Mouse (Mus musculus) gastrocnemius, postnatal 36 days (tissue): Measurements from ENCODE around the gene Osgin1. TPM values are rescaled to one million over a fixed set of nuclear protein-coding genes. Genes with fewer than 3 reads are reported as not detected.

Source experiments
- DNase-seq, 2 experiments: peaks; one replicate each; pipeline ENCODE4 v3.0.0; 2022
- intact Hi-C: fragments of 180-260 bp; cut with DNase I; formaldehyde crosslinking; loops from one replicate; pipeline ENCODE4 v1.15.1; 2025
- total RNA-seq, 2 experiments: library from RNA; stranded (reverse); gene quantifications; 2 replicates each; pipeline ENCODE4 v1.2.3; 2021

Gene Osgin1
- total RNA-seq, 2 experiments from 2014 or later = 15.1 to 17.3 TPM

DNA sequence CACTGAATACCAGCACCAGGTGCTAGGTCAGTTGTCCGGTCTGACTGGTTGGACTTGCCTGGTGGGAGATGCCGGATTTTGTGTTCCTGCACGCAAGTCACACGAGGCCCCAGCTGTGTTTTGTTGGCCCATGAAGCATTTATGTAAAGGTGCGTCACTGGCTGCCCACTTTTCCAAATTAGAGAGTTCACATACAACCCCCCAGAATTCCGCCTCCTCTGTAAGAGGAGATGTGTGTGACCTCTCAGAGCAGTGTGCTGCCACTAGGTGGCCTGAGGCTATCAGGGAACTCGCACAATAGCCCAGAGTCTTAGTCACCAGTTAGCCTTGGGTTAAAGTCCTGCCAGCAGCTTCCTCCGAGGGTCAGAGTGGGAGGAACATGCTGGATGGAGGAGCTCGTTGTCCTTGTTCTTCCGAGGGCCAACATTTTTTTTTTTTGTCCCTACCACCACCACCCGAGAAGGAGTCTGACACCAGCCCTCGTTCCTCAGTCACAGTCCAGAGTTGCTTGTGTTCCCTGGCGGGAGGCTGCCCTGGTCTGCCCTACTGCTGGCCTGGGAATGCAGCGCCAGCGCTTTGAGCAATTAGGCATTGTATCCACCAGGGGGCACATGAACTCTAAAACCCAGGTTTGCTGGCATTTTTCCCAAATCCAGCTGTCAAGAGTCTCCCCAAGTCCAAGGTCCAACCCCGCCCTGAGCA lies 6.5 kb downstream of the Osgin1 start:
- intact Hi-C loops = no loop called here
- DNase-seq = peak; percentile 70 to 77

DNA sequence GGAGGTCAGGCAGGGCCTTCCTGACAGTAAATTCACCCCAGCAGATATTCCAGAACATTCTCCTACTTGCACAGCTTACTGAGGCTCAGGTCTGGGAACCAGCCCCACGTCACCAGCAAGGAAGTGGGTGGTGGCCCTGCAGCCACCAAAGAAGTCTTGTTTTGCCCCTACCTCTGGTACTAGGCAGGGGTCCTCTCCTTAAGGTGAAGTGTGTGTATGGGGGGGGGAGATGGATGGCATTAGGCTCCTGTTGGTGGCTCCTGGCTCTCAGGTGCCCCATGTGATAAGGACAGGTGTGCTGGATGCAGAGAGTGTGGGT lies 7.0 kb downstream of the Osgin1 start:
- intact Hi-C loops = no loop called here
- no peak for DNase-seq

DNA sequence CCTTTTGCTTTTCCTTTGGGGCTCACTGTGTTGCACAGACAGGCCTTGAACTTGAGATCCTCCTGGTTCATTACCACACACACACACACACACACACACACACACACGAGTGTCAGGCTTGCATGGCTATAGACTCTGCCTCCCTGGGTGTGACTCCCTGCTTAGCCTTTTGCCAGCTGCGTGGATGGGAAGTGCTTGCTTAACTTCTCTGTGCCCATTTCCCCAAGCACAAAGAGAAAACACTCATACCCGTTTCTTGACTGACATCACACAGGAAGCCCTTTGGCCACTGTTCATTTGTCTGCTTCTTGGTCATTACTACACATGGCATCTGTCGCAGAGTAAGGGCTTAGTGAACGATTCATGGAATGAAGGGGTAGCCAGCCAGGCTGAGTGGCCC lies 8.1 kb downstream of the Osgin1 start:
- no peak for DNase-seq
- intact Hi-C loops = no loop called here

DNA sequence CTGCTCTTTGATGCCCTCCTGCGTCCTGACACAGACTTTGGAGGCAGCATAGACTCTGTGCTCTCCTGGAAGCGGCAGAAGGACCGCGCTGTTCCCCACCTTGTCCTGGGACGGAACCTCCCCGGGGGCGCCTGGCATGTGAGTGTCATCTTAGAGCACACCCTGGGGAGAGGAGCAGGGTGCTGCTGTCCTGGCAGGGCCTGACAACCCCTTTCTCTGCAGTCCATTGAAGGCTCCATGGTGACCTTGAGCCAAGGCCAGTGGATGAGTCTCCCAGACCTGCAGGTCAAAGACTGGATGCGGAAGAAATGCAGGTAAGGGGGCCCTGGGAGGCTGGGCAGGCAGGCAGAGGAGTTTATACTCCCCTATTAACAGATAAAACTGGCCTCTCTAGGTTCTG lies 9.0 kb downstream of the Osgin1 start:
- intact Hi-C loops = no loop called here
- no peak for DNase-seq

DNA sequence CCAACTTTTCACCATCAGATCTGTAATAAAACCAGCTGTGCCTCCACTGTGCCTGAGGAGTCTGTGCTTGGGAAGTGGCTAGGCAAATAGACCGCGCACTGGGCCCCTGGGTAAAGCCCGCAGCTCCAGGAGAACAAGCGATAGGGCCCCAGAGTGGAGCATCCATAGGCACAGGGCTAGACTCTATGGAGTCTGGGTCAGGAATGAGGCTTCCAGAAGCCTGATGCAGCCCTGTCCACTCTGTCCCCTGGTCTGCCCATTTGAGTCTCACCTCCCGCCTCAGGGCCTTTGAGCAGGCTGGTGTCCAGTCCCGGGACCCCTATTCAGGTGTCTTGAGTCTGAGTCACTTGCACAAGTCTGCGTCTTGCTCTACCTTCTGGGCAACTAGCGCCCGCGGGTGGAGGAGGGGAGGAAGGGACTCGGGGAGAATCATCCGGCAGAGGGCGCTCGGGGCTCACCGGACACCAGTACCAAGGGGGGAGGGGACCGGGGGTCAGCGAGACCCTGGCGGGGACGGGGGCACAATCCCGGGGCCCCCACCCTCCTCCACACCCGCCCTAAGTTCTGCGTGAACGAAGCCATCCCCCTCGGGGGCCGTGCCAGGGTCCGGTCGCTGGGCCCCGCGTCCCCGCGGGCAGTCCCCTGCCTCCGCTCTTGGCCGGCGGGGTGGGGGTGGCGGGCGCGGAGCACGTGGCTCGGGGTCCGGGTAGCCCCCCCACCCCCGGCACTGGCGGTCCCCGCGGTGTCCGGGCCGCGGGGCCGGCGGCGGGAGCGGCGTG lies 12.5 kb downstream of the Osgin1 start, which contains the start of gene Necab2:
Gene Necab2 (plus strand): TSS at position 509 of the 779 bp plus-strand sequence.
- peak; percentile 73 to 76 for DNase-seq
- intact Hi-C loops = loop anchor here (1.0 to 5.0 kb wide), 3 partner anchors 51 to 231 kb away; no protein-coding TSS in a partner anchor

DNA sequence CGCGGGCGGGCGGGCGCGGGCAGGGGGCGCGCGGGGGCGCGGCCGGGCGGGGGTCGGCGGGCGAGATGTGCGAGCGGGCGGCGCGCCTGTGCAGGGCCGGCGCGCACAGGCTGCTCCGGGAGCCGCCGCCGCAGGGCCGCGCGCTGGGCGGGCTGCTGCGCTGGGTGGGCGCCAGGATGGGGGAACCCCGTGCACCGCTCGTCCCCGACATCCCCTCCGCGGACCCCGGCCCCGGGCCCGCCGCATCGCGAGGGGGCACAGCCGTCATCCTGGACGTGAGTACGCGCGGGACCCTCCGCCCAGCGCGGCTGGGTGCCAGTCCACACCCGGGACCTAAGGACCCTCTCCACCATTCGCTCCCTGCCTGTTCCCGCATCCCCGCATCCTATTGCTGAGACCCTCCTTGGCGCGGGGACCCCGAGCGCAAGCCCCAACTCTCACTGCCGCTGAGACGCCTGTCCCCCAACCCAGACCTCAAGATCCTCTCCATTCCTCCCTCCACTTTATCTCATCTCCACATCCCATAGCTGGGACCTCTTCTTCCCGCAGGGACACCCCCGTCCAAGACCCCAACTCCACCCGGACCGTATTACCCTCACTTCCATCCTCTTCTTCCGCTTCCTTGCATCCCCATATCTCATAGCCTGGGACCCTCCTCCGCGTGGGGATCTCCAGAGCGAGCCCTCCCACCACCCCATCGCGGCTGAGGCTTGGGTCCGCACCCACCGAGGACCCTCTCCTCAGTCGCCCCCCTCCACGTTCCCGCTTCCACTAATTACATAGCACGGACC lies 13.3 kb downstream of the Osgin1 start:
- intact Hi-C loops = loop anchor here (1.0 to 5.0 kb wide), 3 partner anchors 50 to 230 kb away; no protein-coding TSS in a partner anchor
- DNase-seq = no peak

DNA sequence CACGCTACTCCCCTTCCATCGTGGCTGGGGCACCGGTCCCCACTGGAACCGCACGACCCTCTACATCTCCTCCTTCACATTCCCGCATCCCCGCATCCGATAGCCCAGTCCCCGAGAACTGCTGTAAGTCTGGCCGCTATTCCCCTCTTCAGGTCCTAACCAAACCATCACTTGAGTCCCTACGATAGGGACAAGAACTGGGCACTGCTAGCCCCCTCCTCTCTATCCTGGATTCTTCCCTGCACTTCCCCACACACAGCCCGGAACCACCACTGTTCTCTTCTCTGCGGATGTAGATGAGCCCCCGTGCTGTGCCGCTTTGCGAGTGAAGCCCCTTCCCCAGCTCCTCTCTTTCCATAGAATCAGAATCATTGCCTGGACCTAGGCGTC lies 13.9 kb downstream of the Osgin1 start:
- DNase-seq = no peak
- intact Hi-C loops = loop anchor here (2.0 to 5.0 kb wide), 3 partner anchors 35 to 230 kb away; no protein-coding TSS in a partner anchor

DNA sequence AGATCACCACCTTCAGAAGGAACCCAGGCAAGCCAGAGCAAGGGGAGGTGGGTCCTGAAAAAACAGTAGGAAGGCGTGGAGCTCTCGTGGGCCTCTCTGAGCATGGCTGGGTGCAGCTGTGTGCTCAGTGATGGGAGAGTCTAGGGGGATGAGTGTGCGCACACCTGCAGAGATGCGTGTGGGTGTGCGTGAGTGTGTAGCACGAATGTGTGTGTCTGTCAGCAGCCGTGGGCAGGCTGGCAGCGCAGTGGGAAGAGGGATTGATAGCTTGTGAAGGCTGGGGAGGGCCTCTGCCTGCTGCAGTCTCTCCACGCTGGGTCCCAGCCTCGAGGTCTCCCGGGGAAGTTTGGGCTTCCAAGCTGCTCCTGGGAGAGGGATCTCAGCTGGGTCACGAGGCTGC lies 15.7 kb downstream of the Osgin1 start:
- intact Hi-C loops = loop anchor here (2.0 to 5.0 kb wide), 3 partner anchors 37 to 228 kb away; no protein-coding TSS in a partner anchor
- no peak for DNase-seq

DNA sequence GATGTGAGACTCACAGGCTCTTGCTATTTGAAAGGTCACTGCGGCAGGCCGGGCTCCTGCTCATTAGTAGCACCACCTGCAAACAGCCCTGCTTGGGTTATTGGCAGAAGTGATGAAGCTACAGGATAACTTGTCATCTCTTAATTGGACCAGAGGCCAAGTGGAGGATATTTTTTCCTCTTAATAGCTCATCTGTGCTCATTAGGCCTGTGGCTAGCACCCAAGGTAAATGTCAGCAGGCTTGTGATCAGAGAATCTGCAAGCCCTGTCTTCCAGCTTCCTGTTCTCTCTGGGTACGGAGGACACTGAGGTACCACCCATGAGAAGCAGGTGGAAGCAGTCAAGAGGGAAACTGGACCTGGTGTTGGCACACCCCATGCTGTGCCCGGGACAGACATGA lies 17.2 kb downstream of the Osgin1 start:
- DNase-seq = no peak
- intact Hi-C loops = no loop called here

DNA sequence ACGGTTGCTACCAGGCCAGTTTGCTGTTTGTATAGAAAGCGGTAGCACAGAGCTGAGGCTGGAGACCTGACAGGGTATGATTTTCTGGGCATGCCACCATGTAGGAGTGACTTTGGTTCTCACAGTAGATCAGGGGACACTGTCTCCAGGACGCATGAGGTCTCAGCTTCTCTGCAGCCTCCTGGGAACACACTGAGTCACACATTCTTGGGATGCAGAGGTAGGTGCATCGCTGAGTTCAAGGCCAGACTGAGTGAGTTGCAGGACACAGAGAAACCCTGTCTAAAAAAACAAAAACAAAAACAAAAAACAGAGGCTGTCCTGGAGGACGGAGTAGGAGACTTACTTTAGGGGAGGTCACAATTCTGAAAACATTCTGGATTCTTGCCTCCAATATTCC lies 19.0 kb downstream of the Osgin1 start:
- intact Hi-C loops = no loop called here

DNA sequence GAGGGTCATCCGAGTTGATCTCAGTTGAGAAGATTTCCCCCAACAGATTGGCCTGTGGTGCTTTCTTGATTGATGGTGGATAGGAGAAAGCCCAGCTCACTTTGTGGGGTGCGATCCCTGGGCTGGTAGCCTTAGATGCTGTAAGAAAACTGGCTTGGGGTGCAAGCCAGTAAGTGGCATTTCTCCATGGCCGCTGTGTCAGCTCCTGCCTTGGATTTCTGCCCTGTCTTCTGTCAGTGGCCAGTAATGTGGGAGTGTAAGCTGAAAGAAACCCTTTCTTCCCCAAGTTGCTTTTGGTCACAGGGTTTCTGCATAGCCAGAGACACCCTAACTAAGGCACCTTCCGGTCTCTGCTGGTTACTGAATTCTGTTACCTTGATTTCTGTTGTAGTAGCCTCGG lies 22.1 kb downstream of the Osgin1 start:
- peak in 1 of 2 experiments; percentile 20 for DNase-seq
- intact Hi-C loops = no loop called here

More for the DNA sequence above, 19.0 kb downstream of the Osgin1 start:
- DNase-seq = no peak

DNA sequence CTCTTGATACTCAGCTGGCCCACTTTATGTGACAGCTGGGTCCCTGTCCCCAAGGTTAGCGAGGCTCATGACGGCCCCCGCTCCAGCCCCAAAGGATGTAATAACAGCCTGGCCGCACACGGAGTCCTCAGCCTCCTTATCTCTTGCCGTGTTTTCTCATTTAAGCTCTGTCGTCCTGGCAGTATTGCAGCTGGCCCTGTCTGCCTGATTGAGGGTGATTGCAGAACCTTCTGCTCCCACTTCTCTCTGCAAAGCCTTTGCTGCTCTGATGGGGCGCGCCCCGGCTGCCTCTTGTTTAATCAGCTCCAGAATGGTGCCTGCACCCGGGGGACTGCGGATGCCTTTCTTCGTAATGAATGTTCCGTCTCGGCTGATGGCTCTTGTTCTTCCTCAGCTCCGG lies 25.8 kb downstream of the Osgin1 start:
- intact Hi-C loops = no loop called here
- DNase-seq = no peak

DNA sequence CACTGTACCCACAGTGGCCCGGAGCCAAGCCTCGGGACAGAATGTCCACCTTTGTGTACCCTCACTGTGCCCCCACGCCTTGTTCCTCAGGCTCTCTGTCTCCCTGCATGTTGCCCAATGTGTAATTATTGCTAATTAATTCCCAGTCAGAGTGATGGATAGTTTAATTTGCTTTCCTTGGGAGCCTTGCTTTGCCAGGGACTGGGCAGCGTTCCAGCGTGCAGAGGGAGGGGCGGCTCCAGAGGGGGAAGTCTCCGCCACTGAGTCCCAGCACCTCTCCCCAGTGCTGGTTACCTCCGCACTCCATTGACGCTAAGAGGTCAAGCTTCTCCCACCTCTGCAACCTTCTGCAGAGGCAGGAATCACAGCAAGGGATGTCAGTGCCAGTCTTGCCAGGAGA lies 27.4 kb downstream of the Osgin1 start:
- intact Hi-C loops = no loop called here
- no peak for DNase-seq

DNA sequence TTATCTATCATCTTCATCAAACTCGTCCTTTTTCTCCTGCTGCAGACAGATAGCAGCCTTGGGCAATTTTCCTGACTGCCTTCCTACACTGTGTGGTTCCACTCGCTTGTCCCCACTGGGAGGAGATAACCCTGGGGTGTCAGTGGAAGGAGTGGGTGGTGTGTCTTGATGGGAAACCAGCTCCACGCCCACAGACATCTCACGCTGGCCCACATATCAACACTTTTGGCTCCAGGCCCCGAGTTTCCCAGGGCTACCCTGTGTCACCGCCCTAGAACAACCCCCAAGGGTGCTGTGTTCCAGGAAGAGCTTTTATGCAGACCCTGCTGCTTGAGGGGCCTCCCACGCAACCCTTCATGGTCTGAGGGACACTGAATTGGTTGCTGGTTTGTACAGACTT lies 29.8 kb downstream of the Osgin1 start:
- intact Hi-C loops = no loop called here
- DNase-seq = no peak

DNA sequence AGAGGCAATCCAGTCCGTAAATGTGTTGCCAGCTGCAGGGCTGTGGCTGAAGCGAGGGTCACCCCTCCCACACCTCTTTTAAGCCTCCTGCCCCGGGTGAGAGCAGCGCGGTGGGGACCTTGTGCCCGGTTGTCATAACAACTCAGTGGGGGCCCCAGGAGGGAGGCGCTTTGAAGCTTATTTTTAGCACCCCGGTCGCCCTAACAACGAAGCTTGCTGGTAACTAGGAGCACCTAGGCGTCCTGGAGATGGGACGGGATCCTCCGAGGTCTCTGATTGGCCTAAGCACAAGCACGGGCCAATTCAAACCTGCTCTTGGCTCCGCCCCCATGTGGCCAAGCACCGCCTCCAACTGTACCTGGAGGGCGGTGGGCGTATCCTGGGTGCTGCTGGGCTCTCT lies 32.2 kb downstream of the Osgin1 start:
- intact Hi-C loops = no loop called here
- no peak for DNase-seq

DNA sequence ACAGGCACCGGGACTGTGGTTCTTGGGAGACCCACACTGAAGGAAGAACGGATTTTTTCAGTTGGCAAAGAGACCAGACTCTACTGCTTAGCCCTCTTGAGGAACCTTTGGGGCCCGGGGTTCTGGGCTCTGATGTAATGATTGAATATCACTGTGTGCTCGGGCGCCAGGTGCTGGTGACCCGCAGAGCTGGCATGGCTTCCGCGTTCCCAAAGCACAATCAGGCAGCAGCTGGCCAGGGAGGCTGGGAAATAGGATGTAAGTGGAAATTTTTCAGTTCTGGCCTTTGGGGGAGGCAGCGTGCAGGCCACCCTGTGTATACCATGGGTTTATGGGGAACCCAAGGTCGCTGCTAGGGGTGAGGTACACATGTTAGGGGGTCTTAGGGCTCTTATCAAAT lies 32.9 kb downstream of the Osgin1 start:
- intact Hi-C loops = no loop called here

DNA sequence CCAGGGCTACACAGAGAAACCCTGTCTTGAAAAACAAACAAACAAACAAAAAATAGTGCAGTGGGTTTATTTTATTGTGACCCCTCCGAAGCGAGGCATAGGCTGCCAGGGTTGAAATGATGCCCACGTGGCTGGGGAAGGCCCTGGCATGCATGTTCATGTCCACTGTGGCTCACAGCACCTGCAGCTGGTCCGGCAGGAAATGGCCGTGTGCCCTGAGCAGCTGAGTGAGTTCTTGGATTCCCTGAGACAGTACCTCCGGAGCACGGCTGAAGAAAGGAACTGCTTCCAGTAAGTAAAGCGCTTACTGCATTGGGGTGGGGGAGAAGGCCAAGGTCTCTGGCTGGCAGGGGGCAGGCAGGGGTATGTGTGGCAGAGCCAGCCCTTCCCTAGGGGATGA lies 34.2 kb downstream of the Osgin1 start:
- intact Hi-C loops = no loop called here
- no peak for DNase-seq

More for the DNA sequence above, 32.9 kb downstream of the Osgin1 start:
- no peak for DNase-seq

DNA sequence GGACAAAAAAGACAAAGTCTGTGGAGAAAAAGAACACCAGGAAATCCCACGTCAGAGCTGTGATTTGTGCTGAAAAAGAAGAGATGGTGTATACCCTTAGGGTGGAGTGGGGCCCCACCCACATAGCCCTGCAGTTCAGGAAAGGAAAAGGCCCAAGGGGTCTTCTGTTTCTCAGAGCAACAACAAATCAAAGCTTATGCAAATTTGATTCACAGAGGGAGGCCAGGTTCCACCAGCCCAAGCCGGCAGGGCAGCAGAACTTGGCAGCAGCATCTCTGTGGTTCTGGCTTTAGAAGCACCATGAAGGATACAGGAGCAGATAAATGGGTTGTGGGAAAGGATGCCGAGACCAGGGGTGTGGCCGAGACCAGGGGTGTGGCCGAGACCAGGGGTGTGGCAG lies 44.8 kb downstream of the Osgin1 start:
- DNase-seq = no peak
- intact Hi-C loops = no loop called here

DNA sequence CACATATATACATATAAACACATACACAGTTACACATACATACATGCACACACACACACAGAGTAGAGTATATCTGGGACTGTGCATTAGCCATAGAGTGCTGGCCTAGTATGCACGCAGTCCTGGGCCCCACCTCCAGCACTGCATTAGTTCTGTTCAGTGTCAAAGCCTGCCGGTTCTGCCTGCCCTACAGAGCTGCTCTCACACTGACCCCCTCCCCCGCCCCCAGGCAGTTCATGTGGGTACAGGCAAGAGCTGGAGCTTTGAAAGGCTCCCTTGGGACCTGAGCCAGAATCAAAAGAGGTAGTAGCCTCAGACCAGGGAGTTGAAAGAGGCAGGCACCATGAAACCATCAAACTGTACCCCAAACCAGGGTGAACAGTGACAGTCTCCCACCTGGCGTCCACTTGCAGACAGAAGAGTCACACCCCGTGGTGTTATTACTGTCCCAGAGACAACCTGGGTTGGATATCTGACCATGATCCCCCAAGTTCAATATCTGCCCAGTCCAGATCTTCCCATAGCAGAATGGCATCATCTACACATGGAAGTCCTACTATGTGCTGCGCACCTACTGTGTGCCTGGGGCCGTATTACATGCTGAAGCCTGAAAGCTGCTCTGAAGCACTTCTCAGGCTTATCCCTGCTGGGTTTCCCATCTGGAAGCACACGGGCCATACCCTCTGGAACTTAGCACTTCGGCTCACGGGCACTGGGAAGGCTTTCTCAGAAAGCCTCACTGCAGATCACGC lies 50.4 kb downstream of the Osgin1 start:
- intact Hi-C loops = no loop called here
- no peak for DNase-seq

DNA sequence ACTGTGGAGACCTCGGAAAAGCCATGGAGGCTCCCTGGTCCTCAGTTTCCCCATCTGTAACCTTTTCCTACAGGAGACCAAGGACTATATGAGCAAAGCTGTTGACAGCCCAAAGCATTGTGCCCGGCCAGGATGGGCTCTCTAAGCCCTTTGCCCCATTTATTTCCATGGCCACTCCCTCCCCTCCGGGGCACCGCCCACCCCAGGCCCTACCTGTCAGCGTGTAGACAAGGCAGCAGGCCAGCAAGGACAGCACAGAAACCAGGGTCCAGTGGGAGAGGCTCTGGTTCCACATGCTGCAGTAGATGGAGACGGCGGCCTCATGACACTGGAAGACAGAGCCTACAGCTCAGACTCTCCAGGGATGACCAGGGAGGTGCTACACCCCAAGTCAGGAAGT lies 53.2 kb downstream of the Osgin1 start:
- DNase-seq = no peak
- intact Hi-C loops = no loop called here
